Mouse (Mus musculus): ENCODE results near the gene Gm5152. TPM values are rescaled to one million over a fixed set of nuclear protein-coding genes. Genes with fewer than 3 reads are reported as not detected.
"Not testable (repeated sequence)": the region's sequence is repeated elsewhere in the genome, so short reads cannot be mapped to it uniquely, and the experiment has no call there.

Gene Gm5152
- total RNA-seq (2012; rRNA removed) (0.68 and 1.2 TPM in 2 replicates), total RNA-seq (2014; rRNA removed) (not detected in 2 replicates), polyA plus RNA-seq (2012; ENCODE audit: insufficient read length, low read depth) (0.34 TPM in 1 of 2 replicates, not detected in the other)

DNA sequence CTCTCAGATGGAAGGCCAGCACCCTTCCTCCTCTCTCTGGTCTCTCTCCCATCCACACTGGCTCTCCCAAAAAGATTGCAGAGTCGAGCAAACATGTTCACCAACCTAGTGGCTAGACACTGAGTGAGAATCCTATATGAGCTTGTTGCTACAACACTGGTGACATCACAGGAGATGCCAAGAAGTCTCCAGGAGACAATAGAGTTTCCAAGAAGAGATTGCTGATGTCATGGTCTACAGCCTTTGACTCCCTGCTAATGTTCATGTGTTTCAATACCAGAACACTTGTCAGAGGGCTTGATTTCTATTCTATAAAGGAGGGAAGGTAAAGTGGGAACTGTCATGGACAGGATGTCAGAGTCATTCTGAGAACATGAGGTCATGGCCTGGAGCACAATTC is at the start of gene Gm5152:
TSS of gene Gm5152 (minus strand) at position 101 of the 400 bp plus-strand sequence.
- H3K79me2 ChIP-seq (replicated peaks; ENCODE audit: control insufficient read depth, extremely low read depth, insufficient read depth, poor library complexity, severe bottlenecking); DNase-seq (ENCODE audit: extremely low read depth); H3K4me3 ChIP-seq (replicated peaks in 1 of 3; ENCODE audit: low read depth in 2 of 3, low read length in 2 of 3, poor library complexity in 1 of 3); in situ Hi-C loops (cut with MboI; ENCODE audit: low pct_ligation_motif_present, low pct_unique_long_range_greater_than_20kb, low sequenced_read_pairs); H3K9ac ChIP-seq (ENCODE audit: insufficient read depth, low read depth); H3K4me2 ChIP-seq (ENCODE audit: insufficient read depth, low read depth, poor library complexity, severe bottlenecking); H3K27me3 ChIP-seq (replicated peaks); H3K4me1 ChIP-seq (ENCODE audit: control insufficient read depth in 1 of 2, insufficient read depth in 2 of 2); H3K9me3 ChIP-seq (replicated peaks; ENCODE audit: low read length); H3K27ac ChIP-seq (ENCODE audit: insufficient read depth, low read depth); H3K36me3 ChIP-seq (replicated peaks in 1 of 2; ENCODE audit: control insufficient read depth in 1 of 2, insufficient read depth in 1 of 2, low read length in 1 of 2); dilution Hi-C loops (cut with MboI; ENCODE audit: extremely low pct_ligation_motif_present, extremely low pct_unique_long_range_greater_than_20kb, low sequenced_read_pairs): not testable (repeated sequence)

DNA sequence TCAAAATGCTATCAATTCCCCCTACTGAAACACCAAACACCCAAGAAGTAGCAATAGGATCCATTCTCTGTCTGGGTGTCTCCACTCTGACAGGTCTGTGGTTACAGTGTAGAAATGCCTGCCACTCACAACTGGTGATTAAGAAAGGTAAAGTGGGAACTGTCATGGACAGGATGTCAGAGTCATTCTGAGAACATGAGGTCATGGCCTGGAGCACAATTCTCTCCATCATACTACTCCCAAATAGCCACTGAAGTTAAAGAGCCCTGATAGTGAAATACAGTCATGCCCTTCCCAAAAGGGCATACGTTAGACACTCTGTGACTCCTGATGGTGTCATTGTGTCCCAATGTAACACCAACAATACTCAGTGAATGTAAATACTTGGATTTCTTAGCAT is 8.4 kb upstream of the Gm5152 start:
- H3K36me3 ChIP-seq (replicated peaks in 1 of 2; ENCODE audit: control insufficient read depth in 1 of 2, insufficient read depth in 1 of 2, low read length in 1 of 2); H3K4me3 ChIP-seq (replicated peaks in 1 of 3; ENCODE audit: low read depth in 2 of 3, low read length in 2 of 3, poor library complexity in 1 of 3); H3K4me2 ChIP-seq (ENCODE audit: insufficient read depth, low read depth, poor library complexity, severe bottlenecking); DNase-seq (ENCODE audit: extremely low read depth); in situ Hi-C loops (cut with MboI; ENCODE audit: low pct_ligation_motif_present, low pct_unique_long_range_greater_than_20kb, low sequenced_read_pairs); H3K4me1 ChIP-seq (ENCODE audit: control insufficient read depth in 1 of 2, insufficient read depth in 2 of 2); H3K79me2 ChIP-seq (replicated peaks; ENCODE audit: control insufficient read depth, extremely low read depth, insufficient read depth, poor library complexity, severe bottlenecking); H3K27me3 ChIP-seq (replicated peaks); dilution Hi-C loops (cut with MboI; ENCODE audit: extremely low pct_ligation_motif_present, extremely low pct_unique_long_range_greater_than_20kb, low sequenced_read_pairs); H3K27ac ChIP-seq (ENCODE audit: insufficient read depth, low read depth); H3K9ac ChIP-seq (ENCODE audit: insufficient read depth, low read depth): not testable (repeated sequence)
- H3K9me3 ChIP-seq (replicated peaks; ENCODE audit: low read length): peaks cover 12% of the 10 kb centered on the region
- TF ChIP-seq EP300 (IDR thresholded peaks at IDR 0.05; ENCODE audit: low read length) (peak; percentile 49; the same call in 1 of the 2 replicates), JUN (IDR thresholded peaks at IDR 0.05; ENCODE audit: insufficient read depth, low read depth, low read length) (peak; percentile 61), BHLHE40 (IDR thresholded peaks at IDR 0.05; ENCODE audit: low read depth, low read length) (0 out of 2 replicates have a peak, but pooled peaks have one; percentile 20), JUND (conservative IDR thresholded peaks at IDR 0.05; ENCODE audit: low read depth, low read length) (peak; percentile 69; the same call in 1 of the 2 replicates)

DNA sequence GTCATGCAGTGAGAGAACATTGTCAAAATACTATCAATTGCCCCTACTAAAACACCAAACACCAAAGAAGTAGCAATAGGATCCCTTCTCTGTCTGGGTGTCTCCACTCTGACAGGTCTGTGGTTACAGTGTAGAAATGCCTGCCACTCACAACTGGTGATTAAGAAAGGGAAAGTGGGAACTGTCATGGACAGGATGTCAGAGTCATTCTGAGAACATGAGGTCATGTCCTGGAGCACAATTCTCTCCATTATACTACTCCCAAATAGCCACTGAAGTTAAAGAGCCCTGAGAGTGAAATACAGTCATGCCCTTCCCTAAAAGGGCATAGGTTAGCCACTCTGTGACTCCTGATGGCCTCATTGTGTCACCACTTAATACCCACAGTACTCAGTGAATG is 556 bp downstream of the Gm5152 start:
- H3K27me3 ChIP-seq (replicated peaks); dilution Hi-C loops (cut with MboI; ENCODE audit: extremely low pct_ligation_motif_present, extremely low pct_unique_long_range_greater_than_20kb, low sequenced_read_pairs); in situ Hi-C loops (cut with MboI; ENCODE audit: low pct_ligation_motif_present, low pct_unique_long_range_greater_than_20kb, low sequenced_read_pairs); H3K4me2 ChIP-seq (ENCODE audit: insufficient read depth, low read depth, poor library complexity, severe bottlenecking); H3K79me2 ChIP-seq (replicated peaks; ENCODE audit: control insufficient read depth, extremely low read depth, insufficient read depth, poor library complexity, severe bottlenecking); H3K36me3 ChIP-seq (replicated peaks in 1 of 2; ENCODE audit: control insufficient read depth in 1 of 2, insufficient read depth in 1 of 2, low read length in 1 of 2); H3K9ac ChIP-seq (ENCODE audit: insufficient read depth, low read depth); H3K4me3 ChIP-seq (replicated peaks in 1 of 3; ENCODE audit: low read depth in 2 of 3, low read length in 2 of 3, poor library complexity in 1 of 3); H3K27ac ChIP-seq (ENCODE audit: insufficient read depth, low read depth); H3K9me3 ChIP-seq (replicated peaks; ENCODE audit: low read length); H3K4me1 ChIP-seq (ENCODE audit: control insufficient read depth in 1 of 2, insufficient read depth in 2 of 2): not testable (repeated sequence)
- DNase-seq (ENCODE audit: extremely low read depth): peak; percentile 0
- TF ChIP-seq IRF4 (IDR thresholded peaks at IDR 0.05; ENCODE audit: low read depth, low read length) (peak; percentile 90), TCF12 (IDR thresholded peaks at IDR 0.05; ENCODE audit: low read depth, low read length) (peak; percentile 47; the same call in 1 of the 2 replicates), ETS1 (conservative IDR thresholded peaks at IDR 0.05; ENCODE audit: low read depth, low read length) (peak; percentile 63), EP300 (IDR thresholded peaks at IDR 0.05; ENCODE audit: low read length) (peak; percentile 84), JUN (IDR thresholded peaks at IDR 0.05; ENCODE audit: insufficient read depth, low read depth, low read length) (peak; percentile 93), BHLHE40 (IDR thresholded peaks at IDR 0.05; ENCODE audit: low read depth, low read length) (peak; percentile 70), JUND (conservative IDR thresholded peaks at IDR 0.05; ENCODE audit: low read depth, low read length) (peak; percentile 89)
